Mouse (Mus musculus) heart, embryonic 14.5 days (tissue): ENCODE data around the gene Prr11. TPM values are rescaled to one million over a fixed set of nuclear protein-coding genes. Genes with fewer than 3 reads are reported as not detected.

Experiments used
- ATAC-seq: fragments of 200-750 bp; cut with Nextera tagmentation; 2 replicates; pipeline ENCODE4 v1.8.0; 2017; ENCODE audit warnings: low read depth, moderate TSS enrichment; ENCODE audit not compliant: insufficient number of reproducible peaks, insufficient read depth, low FRiP score
- H3K27ac ChIP-seq, 2 experiments: fragments of 200-500 bp in 1 of 2; fragments of 300-500 bp in 1 of 2; sonication (generic) in 1 of 2; replicated peaks in 1 of 2; 2 replicates each; pipeline ENCODE4 v1.5.1; 2012 to 2014; ENCODE audit warnings: low read depth in 2 of 2, low read length in 2 of 2, control low read depth in 1 of 2, mild to moderate bottlenecking in 1 of 2, mixed read lengths in 1 of 2; ENCODE audit not compliant: control insufficient read depth in 1 of 2, insufficient read depth in 1 of 2
- H3K27me3 ChIP-seq: fragments of 300-500 bp; sonication (generic); 2 replicates; pipeline ENCODE4 v1.6.1; 2014; ENCODE audit warnings: mild to moderate bottlenecking, low read length, control low read depth; ENCODE audit not compliant: control insufficient read depth, insufficient read depth
- H3K36me3 ChIP-seq: fragments of 300-500 bp; sonication (generic); 2 replicates; pipeline ENCODE4 v1.6.1; 2014; ENCODE audit warnings: mild to moderate bottlenecking, control low read depth, low read length, mixed read lengths; ENCODE audit not compliant: control insufficient read depth, insufficient read depth
- H3K4me1 ChIP-seq, 2 experiments: fragments of 200-500 bp in 1 of 2; fragments of 300-500 bp in 1 of 2; sonication (generic) in 1 of 2; 2 replicates each; pipeline ENCODE4 v1.6.1; 2012 to 2014; ENCODE audit warnings: low read length in 2 of 2, control low read depth in 1 of 2, mixed read lengths in 1 of 2; ENCODE audit not compliant: control insufficient read depth in 2 of 2, insufficient read depth in 2 of 2
- H3K4me2 ChIP-seq: fragments of 300-500 bp; sonication (generic); 2 replicates; pipeline ENCODE4 v1.6.1; 2014; ENCODE audit warnings: mild to moderate bottlenecking, low read length
- H3K4me3 ChIP-seq, 2 experiments: fragments of 200-500 bp in 1 of 2; fragments of 300-500 bp in 1 of 2; sonication (generic) in 1 of 2; 2 replicates each; pipeline ENCODE4 v1.5.1; 2012 to 2014; ENCODE audit warnings: low read length in 2 of 2, mild to moderate bottlenecking in 2 of 2, control low read depth in 1 of 2, low read depth in 1 of 2, moderate library complexity in 1 of 2; ENCODE audit not compliant: control insufficient read depth in 1 of 2, insufficient read depth in 1 of 2
- H3K9ac ChIP-seq: fragments of 300-500 bp; sonication (generic); 2 replicates; pipeline ENCODE4 v1.6.1; 2014; ENCODE audit warnings: mild to moderate bottlenecking, low read length
- H3K9me3 ChIP-seq: fragments of 300-500 bp; sonication (generic); 2 replicates; pipeline ENCODE4 v1.6.1; 2016; ENCODE audit warnings: low read length, control low read depth; ENCODE audit not compliant: control insufficient read depth
- WGBS: fragments of 180-500 bp; shearing (Covaris S2); extraction: QIAGEN DNeasy Blood & Tissue Kit; methylation state at CpG from one replicate; pipeline ENCODE4 v1.1.7; 2014; 5-methylcytosine and 5-hydroxymethylcytosine counted together
- polyA plus RNA-seq: library from polyadenylated mRNA; unstranded; fragments of >200 nt; fragmentation: Nextera tagmentation; extraction: Ambion mirVana; gene quantifications from 2 replicates; pipeline ENCODE4 v1.2.1, GENCODE M21; 2014

The Prr11 gene
- polyA plus RNA-seq, 1 experiment from 2014 or later: 8.0 TPM

GRCm38 (mm10) chr11:87110172-87110909, 1.8 kb upstream of the Prr11 start:
- no peak for ATAC-seq
- H3K4me1 ChIP-seq: peaks cover 0 to 14% of the 10 kb centered on the region in 2 experiments; a peak in 2 of 4 replicates
- peak overlapping the region; percentile 86 for H3K9ac ChIP-seq
- peak overlapping the region; percentile 93 to 97; a peak in 3 of 4 replicates for H3K27ac ChIP-seq
- WGBS: 4% methylated on average over 9 of the region's 9 CpGs
- peaks cover 43% of the 10 kb centered on the region for H3K36me3 ChIP-seq
- peak overlapping the region; percentile 75 for H3K4me2 ChIP-seq
- peak overlapping the region; percentile 75 to 87 for H3K4me3 ChIP-seq
- no peaks in the 10 kb centered on the region for H3K9me3 ChIP-seq
- no peaks in the 10 kb centered on the region for H3K27me3 ChIP-seq

GRCm38 (mm10) chr11:87109519-87110171, 1.1 kb upstream of the Prr11 start:
- peak overlapping the region; percentile 93 to 97 for H3K27ac ChIP-seq
- no peak for ATAC-seq
- peak overlapping the region; percentile 75 to 87 for H3K4me3 ChIP-seq
- H3K4me2 ChIP-seq: peak overlapping the region; percentile 75
- H3K9me3 ChIP-seq: no peaks in the 10 kb centered on the region
- peak overlapping the region; percentile 86 for H3K9ac ChIP-seq
- peaks cover 43% of the 10 kb centered on the region for H3K36me3 ChIP-seq
- H3K4me1 ChIP-seq: peaks cover 0 to 14% of the 10 kb centered on the region in 2 experiments; a peak in 2 of 4 replicates
- no peaks in the 10 kb centered on the region for H3K27me3 ChIP-seq
- WGBS: under 1% methylated on average over 42 of the region's 42 CpGs

- peak; percentile 99 for ATAC-seq
- H3K4me3 ChIP-seq: peak within 1 kb of the TSS; percentile 75 to 87
- peaks cover 0 to 14% of the 10 kb centered on the region in 2 experiments; a peak in 2 of 4 replicates for H3K4me1 ChIP-seq
- WGBS: under 1% methylated on average over 40 of the region's 40 CpGs
- peaks cover 43% of the 10 kb centered on the region for H3K36me3 ChIP-seq
- no peaks in the 10 kb centered on the region for H3K27me3 ChIP-seq
- H3K9me3 ChIP-seq: no peaks in the 10 kb centered on the region
- H3K9ac ChIP-seq: peak within 1 kb of the TSS; percentile 86
- H3K4me2 ChIP-seq: peak within 1 kb of the TSS; percentile 75
- peak within 1 kb of the TSS; percentile 93 to 97 for H3K27ac ChIP-seq
These were observed 429 bp upstream of the Prr11 start, which contains the start of gene Ska2 for GRCm38 (mm10) chr11:87108755-87109518. TSS of gene Ska2 (plus strand) at chr11:87109234.

- peaks cover 59% of the 10 kb centered on the region for H3K36me3 ChIP-seq
- WGBS: 39% methylated on average over 2 of the region's 2 CpGs
These were observed 21.4 kb downstream of the Prr11 start for GRCm38 (mm10) chr11:87087142-87087541.

GRCm38 (mm10) chr11:87086290-87086984, 22.1 kb downstream of the Prr11 start, which contains the start of gene Smg8:
TSS of gene Smg8 (minus strand) at chr11:87086774.
- no peaks in the 10 kb centered on the region for H3K9me3 ChIP-seq
- WGBS: under 1% methylated on average over 43 of the region's 43 CpGs
- H3K4me1 ChIP-seq: peaks cover 10 to 19% of the 10 kb centered on the region in 2 experiments
- H3K4me2 ChIP-seq: peak within 1 kb of the TSS; percentile 95
- H3K36me3 ChIP-seq: peaks cover 59% of the 10 kb centered on the region
- no peaks in the 10 kb centered on the region for H3K27me3 ChIP-seq
- peak within 1 kb of the TSS; percentile 92 for H3K9ac ChIP-seq
- peak within 1 kb of the TSS; percentile 66 to 86 for H3K4me3 ChIP-seq
- peak within 1 kb of the TSS; percentile 61 to 67; a peak in 3 of 4 replicates for H3K27ac ChIP-seq
- peak; percentile 61; the same call in 1 of the 2 replicates for ATAC-seq

More at GRCm38 (mm10) chr11:87087142-87087541, 21.4 kb downstream of the Prr11 start:
- Histone ChIP-seq H3K9me3 (no peaks in the 10 kb centered on the region), H3K27me3 (no peaks in the 10 kb centered on the region), H3K27ac (peak overlapping the region; percentile 61 to 67; a peak in 2 of 4 replicates), H3K9ac (peak overlapping the region; percentile 92; the same call in 1 of the 2 replicates), H3K4me3 (peak overlapping the region; percentile 66 to 86; a peak in 3 of 4 replicates), H3K4me2 (peak overlapping the region; percentile 95), H3K4me1 (peaks cover 10 to 19% of the 10 kb centered on the region in 2 experiments)
- no peak for ATAC-seq

- Histone ChIP-seq H3K27me3 (no peaks in the 10 kb centered on the region), H3K4me1 (peaks cover 10 to 19% of the 10 kb centered on the region in 2 experiments), H3K9ac (peak overlapping the region; percentile 92; the same call in 1 of the 2 replicates), H3K36me3 (peaks cover 60% of the 10 kb centered on the region), H3K4me2 (peak overlapping the region; percentile 95), H3K27ac (no peak overlapping the region), H3K9me3 (no peaks in the 10 kb centered on the region), H3K4me3 (peak overlapping the region; percentile 66 to 86; a peak in 3 of 4 replicates)
- ATAC-seq: no peak
- WGBS: 88% methylated on average over 13 of the region's 13 CpGs
These were observed 23.0 kb downstream of the Prr11 start for GRCm38 (mm10) chr11:87085461-87085860.
